Mouse (Mus musculus) erythroid progenitor cell, adult 5-6 weeks (primary cell): ENCODE data around the gene Olfr221. TPM values are rescaled to one million over a fixed set of nuclear protein-coding genes. Genes with fewer than 3 reads are reported as not detected.
A peak's percentile ranks its signal among the peaks of the same experiment; 100 is the strongest.

ENCODE experiments used
- ATAC-seq: replicated peaks from 2 replicates; pipeline ENCODE4 v1.8.0; 2016; ENCODE audit warnings: moderate number of reproducible peaks, mild to moderate bottlenecking, moderate TSS enrichment, inconsistent platforms; ENCODE audit not compliant: poor library complexity, low FRiP score, severe bottlenecking
- total RNA-seq, 2 experiments: library from RNA; stranded (forward) in 1 of 2; stranded (reverse) in 1 of 2; fragments of 150-400 nt in 1 of 2; fragments of 186-747, 209-891 nt in 1 of 2; gene quantifications; 2 replicates each; pipeline versions ENCODE4 v1.2.3 to v1.2.4; 2015 to 2017; ENCODE audit warnings: low replicate concordance in 2 of 2

Gene Olfr221
- total RNA-seq, 2 experiments from 2014 or later: not detected

DNA sequence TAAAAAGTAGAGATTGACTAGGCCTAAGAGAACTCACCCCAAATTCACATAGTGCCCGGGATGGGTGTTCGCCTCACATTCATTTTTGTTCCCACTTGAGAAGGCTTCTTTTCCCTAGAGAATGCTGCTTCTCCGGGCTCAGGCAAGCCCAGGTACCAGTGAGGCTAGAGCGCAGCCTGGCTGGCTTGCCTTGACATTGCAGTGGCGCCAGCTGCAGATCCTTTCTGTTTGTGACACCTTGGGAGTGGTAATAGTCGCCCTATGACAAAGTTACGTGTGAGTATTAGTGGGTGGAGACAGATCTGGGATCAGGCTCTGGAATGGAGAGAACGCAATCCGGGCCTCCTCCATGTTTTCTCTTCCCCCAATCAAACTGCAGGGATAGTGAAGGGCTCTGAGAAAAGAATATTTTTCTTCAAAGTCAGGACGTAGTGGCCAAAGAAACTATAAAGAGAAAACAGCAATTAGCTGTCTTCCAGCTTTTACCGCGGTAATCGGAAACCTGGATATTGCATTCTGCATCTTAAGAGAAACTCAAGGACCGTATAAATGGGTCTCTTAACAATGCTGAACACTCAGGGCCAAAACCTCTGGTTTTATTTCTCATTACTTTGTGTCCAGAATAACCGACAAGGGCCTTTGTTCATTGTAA is 21.6 kb downstream of the Olfr221 start, which contains the start of gene Zfp219:
Gene Zfp219 (minus strand): TSS at position 248 of the 652 bp plus-strand sequence.
- ATAC-seq: peak; percentile 70

DNA sequence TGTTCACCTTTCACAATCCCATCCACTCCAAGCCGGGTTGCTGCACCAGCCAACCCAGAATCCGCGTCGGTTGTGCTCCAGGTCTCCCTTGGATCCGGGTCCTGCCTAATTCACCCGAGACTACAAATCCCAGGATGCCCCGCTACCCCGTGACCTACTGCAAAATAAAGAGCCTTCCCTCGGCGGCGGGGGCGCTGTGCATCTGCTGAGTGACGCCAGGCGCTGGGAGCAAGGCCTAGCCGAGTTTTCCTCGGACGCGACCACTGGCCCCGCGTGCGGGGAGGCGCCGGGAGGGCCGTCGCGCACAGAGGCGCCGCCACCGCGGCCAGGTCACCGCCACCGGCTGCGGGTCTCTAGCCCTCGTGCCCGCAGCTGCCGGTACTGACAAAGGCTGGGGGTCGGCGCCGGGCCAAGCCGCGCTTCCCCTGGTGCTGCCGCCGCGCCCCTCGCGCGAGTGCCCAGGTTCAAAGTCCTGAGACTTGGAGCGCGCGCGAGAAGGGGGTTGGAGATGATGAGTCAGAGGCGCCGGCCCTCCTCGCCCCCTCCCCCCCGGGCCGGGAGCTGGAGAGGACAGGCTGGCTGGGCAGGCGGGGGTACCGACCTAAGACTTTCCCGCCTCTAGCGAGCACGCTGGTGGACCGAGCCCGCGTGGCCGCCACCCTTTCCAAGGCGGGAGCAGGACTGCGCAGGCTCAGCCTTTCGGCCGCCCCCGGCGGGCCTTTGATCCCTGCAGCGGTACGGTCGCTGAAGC is 22.5 kb downstream of the Olfr221 start:
- peak; percentile 75 for ATAC-seq

DNA sequence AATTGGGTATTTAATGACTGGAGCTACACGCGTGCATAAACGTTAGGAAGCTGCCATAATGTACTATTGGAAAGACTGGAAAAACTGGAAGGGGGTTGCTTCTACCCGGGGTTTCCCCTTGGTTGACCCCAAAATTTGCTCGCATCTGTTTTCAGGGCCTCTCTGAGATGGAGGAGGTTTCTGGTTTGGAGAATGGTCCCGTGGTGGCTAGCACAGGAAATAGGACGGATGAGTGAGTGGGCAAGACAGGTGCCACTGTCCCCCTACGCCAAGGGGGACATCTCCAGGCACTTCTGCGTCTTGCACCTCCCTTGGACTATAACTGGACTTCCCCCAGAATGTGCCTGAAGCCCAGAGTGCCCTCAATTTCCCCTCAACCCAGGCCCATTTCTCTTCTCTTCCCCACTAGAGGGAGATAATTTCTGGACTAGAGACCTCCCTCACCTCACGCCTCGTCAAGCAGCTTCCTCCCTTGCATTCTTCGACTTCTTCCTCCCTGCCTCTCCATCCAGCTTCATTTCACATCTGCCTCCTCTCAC is 23.1 kb downstream of the Olfr221 start:
- ATAC-seq: peak; percentile 42

DNA sequence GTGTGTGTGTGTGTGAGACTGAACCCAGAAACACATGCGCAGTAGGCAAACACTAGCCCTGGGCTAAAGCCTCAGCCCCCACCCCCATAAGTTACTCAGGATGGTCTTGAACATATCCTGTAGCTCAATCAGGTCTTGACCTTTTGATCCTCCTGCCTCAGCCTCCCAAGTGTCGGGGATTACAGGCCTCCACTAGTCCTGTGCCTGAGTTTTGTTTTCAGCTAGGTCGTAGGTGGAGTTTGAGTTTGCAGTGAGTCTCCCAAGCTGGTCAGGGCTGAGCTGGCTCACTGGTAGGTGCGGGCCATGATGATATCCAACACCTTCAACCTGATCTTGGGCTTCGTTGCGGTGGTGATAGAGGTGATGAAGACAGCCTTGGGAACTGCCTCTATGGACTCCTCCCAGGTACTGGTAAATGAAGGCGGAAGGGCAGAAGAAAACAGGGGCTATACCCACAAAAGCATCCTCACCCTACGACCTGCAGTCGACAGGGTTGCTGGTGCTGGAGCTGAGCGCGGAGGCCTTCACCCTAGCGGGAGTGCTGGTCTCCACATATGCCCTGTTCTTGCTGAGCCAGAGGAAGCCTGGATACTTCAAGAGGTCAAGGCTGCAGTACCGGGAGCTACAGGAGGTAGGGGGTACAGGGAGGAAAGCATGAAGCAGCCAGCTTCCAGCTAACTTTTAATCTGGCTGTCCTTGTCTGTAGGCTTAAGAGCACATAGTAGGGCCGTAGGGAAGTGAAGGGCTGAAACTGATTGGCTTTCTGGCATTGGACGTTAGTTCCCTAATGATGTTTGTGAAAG is 23.8 kb downstream of the Olfr221 start:
- ATAC-seq: no peak

DNA sequence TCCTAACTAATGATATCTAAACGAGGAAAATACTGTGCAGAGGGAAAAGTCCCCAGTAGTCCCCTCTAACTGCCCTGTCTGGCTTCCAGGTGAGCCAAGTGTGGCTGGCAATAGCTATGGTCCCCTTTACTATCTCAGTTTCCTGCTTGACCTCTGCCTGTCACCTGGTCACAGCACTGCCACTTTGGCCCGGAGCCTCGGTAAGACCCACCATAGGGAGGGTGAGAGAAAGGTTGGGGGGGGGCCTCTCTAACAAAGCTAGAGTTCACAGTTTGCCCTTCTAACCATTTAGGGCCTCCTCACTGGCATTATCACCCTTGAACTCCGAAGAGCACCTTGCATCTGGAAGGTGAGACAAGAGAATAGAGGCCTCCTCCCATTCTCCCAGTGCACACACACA is 24.6 kb downstream of the Olfr221 start:
- ATAC-seq: no peak

DNA sequence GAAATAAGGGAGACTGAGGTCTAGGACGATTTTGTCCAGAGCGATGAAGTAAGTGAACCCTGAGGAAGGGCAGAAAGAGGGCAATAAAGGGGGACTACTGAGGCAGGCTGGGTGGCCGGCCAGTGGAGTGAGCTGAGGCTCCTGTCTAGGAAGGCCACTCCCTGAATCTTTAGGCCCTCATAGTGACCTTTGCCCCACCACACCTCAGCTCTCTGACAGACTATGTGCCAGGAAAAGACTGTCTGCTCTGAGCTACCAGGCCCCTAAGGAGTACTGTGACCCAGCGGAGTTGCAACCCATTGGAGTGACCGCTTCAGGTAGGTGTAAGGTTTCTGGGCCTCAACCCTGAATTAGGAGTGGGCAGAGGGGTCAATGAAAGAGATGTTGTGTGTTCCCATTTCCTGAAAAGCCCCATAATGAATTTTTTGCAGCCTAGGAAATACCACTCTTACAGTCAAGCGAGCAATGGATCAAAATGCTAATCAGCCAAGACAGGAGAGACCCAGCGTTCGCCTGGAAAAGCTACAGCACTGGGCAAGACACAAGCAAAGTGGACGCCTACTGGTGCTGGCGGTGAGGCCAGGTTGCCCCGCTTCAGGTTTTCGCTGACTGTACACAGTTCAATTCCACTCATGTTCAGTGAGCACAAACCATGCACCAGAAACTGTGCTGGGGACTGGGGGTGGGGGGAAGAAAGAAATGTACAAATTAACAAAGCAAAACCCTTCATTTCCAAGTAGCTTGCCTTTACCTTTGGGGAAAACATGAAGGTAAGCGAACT is 25.4 kb downstream of the Olfr221 start:
- ATAC-seq: no peak

DNA sequence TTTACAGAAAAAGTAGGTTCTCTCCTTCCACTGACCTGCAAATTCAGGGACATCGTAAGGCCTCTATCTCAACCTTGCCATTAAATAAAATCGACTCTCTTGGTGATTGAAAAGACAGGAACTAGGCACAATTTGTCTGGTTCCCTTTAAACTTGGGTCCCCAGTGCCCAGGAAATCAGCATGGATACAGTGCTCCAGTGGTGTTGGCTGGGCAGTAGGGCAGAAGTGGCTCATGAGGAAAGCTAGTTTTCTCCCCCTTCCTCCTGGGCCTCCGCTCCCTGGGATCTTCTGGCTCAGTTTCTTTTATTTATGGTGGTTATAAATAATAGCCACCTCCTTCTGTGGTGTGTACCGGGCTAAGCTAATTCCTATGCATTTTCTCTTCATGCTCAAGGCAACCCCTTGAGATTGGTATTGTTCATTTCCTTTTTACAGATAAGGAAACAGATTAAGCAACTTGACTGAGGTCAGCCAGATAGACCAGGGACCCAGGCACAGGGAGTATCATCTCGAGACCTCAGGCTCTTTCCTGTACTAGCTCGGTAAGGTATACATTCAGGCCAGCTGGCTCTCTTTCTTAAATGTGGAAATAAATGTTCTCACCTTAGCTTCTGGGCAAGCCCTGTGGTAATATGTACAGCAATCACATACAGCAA is 26.7 kb downstream of the Olfr221 start, which contains the start of gene Tmem253:
Gene Tmem253 (plus strand): TSS at position 214 of the 656 bp plus-strand sequence.
- no peak for ATAC-seq

DNA sequence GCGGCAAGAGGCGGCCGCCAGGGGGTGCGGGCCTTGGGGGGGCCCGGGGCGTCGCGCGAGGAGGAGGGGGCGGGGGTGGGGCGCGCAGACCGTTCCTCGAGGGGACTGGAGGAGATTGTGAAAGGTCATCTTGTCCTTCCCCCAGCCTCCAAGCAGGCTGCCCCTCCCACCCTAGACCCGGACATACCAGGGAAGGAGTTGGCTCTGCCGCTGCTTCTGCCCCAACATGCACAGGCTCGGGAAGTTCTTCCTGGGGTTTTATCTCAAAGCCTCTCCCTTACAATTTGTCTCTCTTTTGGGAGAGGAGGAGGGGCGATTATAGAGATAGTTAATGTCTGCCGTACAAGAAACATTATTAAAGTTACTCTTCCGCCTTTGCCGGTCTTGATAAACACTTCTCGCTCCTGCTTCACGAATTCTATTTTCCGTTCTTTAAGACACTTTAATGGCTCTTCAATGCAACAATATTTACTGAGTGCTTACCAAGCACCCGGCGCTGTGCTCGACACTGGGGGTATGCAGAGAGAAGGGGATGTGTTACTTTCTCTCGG is 27.4 kb downstream of the Olfr221 start:
- ATAC-seq: no peak

DNA sequence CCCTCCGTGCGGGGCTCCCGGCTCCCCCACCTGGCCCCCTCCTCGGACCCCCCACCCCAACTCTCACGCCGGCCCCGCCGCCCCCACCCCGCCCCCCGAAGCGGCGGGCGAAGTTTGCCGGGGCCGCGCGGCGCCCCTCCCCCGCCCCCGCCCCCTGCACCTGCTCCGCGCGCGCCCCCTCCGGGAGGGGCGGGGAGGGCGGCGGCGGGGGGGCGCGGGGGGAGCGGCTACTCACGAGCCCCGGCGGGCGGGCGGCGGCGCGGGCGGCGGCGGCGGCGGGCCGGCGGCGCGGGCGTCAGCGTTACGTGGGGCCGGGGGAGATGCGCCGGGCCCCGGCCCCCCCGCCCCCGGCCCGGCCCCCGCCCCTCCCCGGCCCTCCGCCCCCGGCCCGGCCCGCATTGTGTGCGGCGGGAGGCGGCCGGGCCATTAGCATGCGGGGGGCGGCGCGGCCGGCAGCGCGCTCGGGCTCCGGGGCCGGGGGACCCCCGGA is 27.9 kb downstream of the Olfr221 start:
- no peak for ATAC-seq

DNA sequence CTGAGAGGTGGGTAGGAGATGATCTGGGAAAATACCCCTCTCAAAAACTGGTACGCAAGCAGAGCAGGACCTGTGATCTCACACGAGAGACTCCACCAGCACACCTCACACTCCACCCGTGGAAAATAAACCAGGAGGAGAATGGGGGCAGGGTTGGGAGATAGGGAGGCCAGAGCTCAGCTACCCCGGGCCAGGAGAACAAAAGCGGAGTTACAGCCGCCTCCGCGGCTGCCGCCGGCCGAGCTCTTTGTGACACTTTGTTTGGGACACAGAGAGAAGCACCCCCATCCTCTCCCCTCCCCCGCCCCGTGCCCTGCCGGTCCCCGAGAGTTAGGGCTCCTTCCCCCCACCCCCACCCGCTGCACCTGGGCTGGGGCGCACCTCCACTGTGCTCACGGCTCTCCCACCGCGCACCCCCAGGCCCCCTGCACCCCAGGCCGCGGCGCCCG is 28.5 kb downstream of the Olfr221 start:
- ATAC-seq: no peak

DNA sequence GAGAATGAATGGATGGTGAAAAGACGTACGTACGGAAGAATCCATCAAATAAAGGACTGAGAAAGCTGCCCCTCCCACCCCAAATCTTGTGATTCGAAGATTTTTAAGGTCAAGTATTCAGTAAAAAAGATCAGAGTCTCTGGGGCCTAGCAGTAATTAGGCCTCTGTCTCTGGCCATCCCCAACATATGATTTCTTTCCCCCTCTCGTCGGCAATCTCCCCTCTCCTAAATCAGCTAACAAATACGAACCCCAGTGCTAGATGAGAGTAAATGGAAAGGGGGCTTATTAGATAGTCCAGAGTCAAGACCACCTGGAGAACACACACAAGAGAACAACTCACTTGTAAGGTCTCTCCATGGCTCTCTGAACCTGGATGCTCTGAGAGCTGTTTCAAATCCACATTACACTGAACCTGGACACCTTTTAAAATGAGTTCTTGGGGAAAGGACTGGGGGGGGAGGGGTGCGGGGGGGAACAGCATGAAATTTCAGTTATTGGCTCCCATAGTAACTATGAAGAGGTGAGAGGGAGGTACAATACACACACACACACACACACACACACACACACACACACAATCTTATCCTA is 29.1 kb downstream of the Olfr221 start:
- no peak for ATAC-seq

DNA sequence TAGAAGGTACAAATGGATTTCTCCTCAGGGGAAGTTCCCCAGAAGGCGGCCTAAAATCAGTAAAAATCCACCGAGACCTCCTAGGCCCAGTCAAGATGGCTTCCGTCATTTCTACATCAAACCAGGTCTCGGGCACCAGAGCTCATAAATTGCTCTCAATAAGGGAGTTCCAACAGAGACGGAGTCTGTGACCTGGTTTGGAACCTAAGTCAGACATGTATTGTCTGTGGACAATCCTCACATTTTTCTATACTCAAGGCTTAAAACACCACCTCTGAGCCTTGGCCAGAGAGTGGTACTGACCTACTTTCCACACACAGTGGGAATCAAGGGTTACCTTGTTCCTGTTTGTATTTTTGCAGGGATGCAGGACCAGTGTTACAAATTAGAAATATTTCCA is 29.7 kb downstream of the Olfr221 start:
- ATAC-seq: no peak

DNA sequence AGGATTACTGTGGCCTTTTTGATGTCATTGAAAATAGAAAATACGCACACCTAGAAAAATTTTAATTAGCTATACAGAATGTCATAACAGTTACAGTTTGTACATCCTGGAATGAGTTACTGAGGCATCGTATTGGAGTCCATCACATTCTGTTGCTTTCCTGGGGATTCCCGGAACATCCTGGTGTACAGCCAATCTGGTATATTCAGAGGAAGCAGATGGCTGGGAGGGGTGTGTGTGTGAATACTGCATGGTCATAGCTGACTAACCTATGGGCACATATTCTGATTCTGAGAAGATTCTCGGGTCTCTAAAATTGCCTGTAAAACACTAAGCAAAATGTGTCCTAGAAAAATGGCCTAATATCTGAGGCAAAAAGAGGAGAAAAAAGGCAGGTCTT is 30.2 kb downstream of the Olfr221 start:
- ATAC-seq: no peak

DNA sequence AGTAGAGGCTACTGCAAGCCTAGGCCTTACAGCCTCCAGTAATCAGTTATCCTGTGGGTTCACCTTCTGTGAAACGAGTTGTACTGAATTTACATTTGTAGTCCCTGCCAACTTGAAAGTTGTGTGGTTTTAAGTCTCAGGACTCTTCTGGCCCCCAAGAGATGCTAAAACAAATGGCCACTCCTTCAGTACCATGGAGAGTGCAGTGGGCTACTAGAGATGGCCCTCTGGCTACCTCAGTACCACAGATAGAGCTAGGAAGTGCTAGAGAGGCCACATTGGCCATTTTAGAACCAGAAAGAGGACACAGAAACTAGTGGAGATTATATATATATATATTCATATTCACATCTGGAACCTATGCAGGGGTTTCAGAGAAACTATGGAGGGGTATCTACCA is 30.6 kb downstream of the Olfr221 start:
- no peak for ATAC-seq

DNA sequence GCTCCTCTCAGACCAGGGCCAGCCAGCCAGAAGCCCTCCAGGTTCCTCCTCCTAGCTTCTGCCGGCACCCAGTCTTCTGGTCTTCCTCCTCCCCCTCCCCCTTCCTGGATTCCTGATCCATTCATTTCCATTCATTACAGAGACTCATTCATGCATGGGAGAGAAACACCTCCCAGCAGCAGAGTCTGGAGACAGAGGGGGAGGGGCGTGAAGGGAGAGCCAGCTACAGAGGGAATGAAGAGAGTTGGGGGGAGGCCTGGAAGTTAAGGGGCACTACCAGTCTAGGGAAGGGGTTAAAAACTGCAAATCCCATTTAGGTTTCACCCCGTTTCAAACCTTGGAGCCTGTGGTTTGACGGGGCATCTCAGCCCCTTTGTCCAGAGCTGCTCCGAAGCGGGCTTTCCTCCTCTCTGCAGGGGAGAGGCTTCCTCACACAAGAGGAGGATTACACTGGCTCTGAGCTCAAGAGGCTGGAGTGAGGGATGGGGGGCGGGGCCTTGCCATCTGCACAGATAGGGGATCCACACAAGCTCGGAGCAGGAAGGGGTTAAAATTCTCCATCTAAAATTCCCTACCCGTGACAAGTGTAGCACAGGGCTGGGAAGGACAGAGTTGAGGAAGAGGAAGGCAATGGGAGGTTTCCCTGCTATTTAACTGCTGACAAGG is 31.7 kb downstream of the Olfr221 start:
- ATAC-seq: no peak

DNA sequence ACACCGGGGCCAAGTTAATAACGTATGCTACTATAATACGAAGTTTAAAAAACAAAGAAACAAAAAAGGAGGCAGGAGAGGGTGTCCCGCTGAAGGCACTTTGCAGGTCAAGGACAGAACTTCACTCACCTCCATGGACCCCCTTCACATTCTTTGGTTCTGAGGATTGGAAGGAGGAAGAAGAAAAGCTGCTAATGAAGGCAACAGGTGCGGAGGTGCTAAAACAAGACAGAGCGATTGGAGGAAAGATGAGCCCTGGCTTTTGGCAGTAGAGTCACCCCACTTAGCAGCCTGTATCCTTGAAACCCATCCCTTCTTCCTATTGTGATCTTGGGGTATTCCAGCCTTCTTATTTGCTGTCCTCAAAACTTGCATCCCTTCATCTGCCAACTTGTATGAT is 32.4 kb downstream of the Olfr221 start:
- ATAC-seq: no peak

DNA sequence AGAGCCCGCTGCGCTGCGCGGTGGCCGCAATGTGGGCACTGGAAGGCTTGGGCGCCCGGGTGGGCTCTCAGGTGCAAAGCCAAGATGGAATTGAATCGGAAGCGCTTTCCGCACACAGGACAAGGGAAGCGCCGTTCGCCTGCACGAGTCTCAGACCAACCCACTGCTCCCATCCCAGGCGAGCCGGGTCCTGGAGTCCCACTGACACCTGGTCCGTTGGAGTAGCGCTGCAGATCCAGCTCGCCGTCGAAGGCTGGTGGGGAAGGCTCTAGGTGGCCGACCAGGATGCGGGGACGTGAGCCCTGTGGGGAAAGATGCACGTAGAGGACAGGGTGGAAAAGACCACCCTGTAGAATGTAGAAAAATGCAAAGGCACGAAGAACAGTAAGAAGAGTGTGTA is 32.9 kb downstream of the Olfr221 start:
- ATAC-seq: no peak
